Mouse (Mus musculus) limb, embryonic 10.5 days (tissue): ENCODE data around the gene Ap2a1. TPM values are rescaled to one million over a fixed set of nuclear protein-coding genes. Genes with fewer than 3 reads are reported as not detected.
A peak's percentile ranks its signal among the peaks of the same experiment; 100 is the strongest.

Source experiments
- DNase-seq: peaks from one replicate; pipeline ENCODE4 v3.0.0-alpha.2; 2017; ENCODE audit warnings: low spot score
- H3K27ac ChIP-seq: fragments of 300-500 bp; sonication (generic); 2 replicates; pipeline ENCODE4 v1.5.1; 2016; ENCODE audit warnings: mild to moderate bottlenecking
- H3K27me3 ChIP-seq: fragments of 300-500 bp; sonication (generic); 2 replicates; pipeline ENCODE4 v1.6.1; 2016; ENCODE audit warnings: low read depth, mild to moderate bottlenecking; ENCODE audit not compliant: poor library complexity, severe bottlenecking
- H3K36me3 ChIP-seq: fragments of 300-500 bp; sonication (generic); 2 replicates; pipeline ENCODE4 v1.6.1; 2016; ENCODE audit warnings: mild to moderate bottlenecking, moderate library complexity
- H3K4me1 ChIP-seq: fragments of 300-500 bp; sonication (generic); 2 replicates; pipeline ENCODE4 v1.6.1; 2016
- H3K4me3 ChIP-seq: fragments of 300-500 bp; sonication (generic); 2 replicates; pipeline ENCODE4 v1.5.1; 2016; ENCODE audit warnings: mild to moderate bottlenecking, moderate library complexity
- H3K9me3 ChIP-seq: fragments of 300-500 bp; sonication (generic); replicated peaks from 2 replicates; pipeline ENCODE4 v1.6.1; 2016; ENCODE audit warnings: mild to moderate bottlenecking
- WGBS: fragments of 180-500 bp; shearing (Covaris S2); methylation state at CpG from one replicate; pipeline ENCODE4 v1.1.7; 2016; 5-methylcytosine and 5-hydroxymethylcytosine counted together
- polyA plus RNA-seq: library from polyadenylated mRNA; unstranded; fragments of >200 nt; fragmentation: Nextera tagmentation; extraction: Ambion mirVana; gene quantifications from 2 replicates; pipeline ENCODE4 v1.2.1, GENCODE M21; 2016

Ap2a1 gene
- polyA plus RNA-seq, 1 experiment from 2014 or later: 85.3 TPM

GRCm38 (mm10) chr7:44960512-44960910, 31.2 kb upstream of the Ap2a1 start:
- Histone ChIP-seq H3K9me3 (no peaks in the 10 kb centered on the region), H3K4me3 (no peak overlapping the region), H3K27ac (no peak overlapping the region), H3K36me3 (peaks cover 47% of the 10 kb centered on the region), H3K27me3 (no peaks in the 10 kb centered on the region), H3K4me1 (peaks cover 4% of the 10 kb centered on the region; the same call in 1 of the 2 replicates)
- WGBS: 90% methylated on average over 13 of the region's 13 CpGs
- DNase-seq: no peak

- H3K36me3 ChIP-seq: peaks cover 44% of the 10 kb centered on the region
- peaks cover 4% of the 10 kb centered on the region; the same call in 1 of the 2 replicates for H3K4me1 ChIP-seq
- no peak overlapping the region for H3K27ac ChIP-seq
- no peak for DNase-seq
- no peaks in the 10 kb centered on the region for H3K9me3 ChIP-seq
- H3K4me3 ChIP-seq: no peak overlapping the region
- 87% methylated on average over 10 of the region's 10 CpGs for WGBS
- H3K27me3 ChIP-seq: no peaks in the 10 kb centered on the region
Observed at GRCm38 (mm10) chr7:44959874-44960511, 30.7 kb upstream of the Ap2a1 start.

GRCm38 (mm10) chr7:44959281-44959680, 30.0 kb upstream of the Ap2a1 start:
- no peak overlapping the region for H3K4me3 ChIP-seq
- H3K4me1 ChIP-seq: peaks cover 4% of the 10 kb centered on the region; the same call in 1 of the 2 replicates
- no peaks in the 10 kb centered on the region for H3K27me3 ChIP-seq
- H3K27ac ChIP-seq: no peak overlapping the region
- peaks cover 42% of the 10 kb centered on the region for H3K36me3 ChIP-seq
- no peaks in the 10 kb centered on the region for H3K9me3 ChIP-seq
- DNase-seq: no peak
- 84% methylated on average over 8 of the region's 8 CpGs for WGBS

- Histone ChIP-seq H3K9me3 (no peaks in the 10 kb centered on the region), H3K4me1 (peaks cover 4% of the 10 kb centered on the region; the same call in 1 of the 2 replicates), H3K27me3 (no peaks in the 10 kb centered on the region), H3K27ac (no peak overlapping the region), H3K4me3 (no peak overlapping the region), H3K36me3 (peaks cover 33% of the 10 kb centered on the region)
- no peak for DNase-seq
- 55% methylated on average over 7 of the region's 7 CpGs for WGBS
Observed at GRCm38 (mm10) chr7:44958208-44958607, 28.9 kb upstream of the Ap2a1 start.

- Histone ChIP-seq H3K4me1 (peaks cover 13% of the 10 kb centered on the region), H3K27me3 (peaks cover under 1% of the 10 kb centered on the region; the same call in 1 of the 2 replicates), H3K36me3 (peaks cover 26% of the 10 kb centered on the region), H3K4me3 (no peak overlapping the region), H3K27ac (no peak overlapping the region), H3K9me3 (no peaks in the 10 kb centered on the region)
- 78% methylated on average over 20 of the region's 20 CpGs for WGBS
- DNase-seq: no peak
Observed at GRCm38 (mm10) chr7:44957183-44957835, 28.0 kb upstream of the Ap2a1 start.

GRCm38 (mm10) chr7:44956266-44956665, 27.0 kb upstream of the Ap2a1 start:
- peaks cover 11% of the 10 kb centered on the region for H3K27me3 ChIP-seq
- H3K9me3 ChIP-seq: no peaks in the 10 kb centered on the region
- peaks cover 16% of the 10 kb centered on the region for H3K36me3 ChIP-seq
- H3K27ac ChIP-seq: peak overlapping the region; percentile 22; the same call in 1 of the 2 replicates
- peaks cover 23% of the 10 kb centered on the region for H3K4me1 ChIP-seq
- H3K4me3 ChIP-seq: no peak overlapping the region
- WGBS: 66% methylated on average over 6 of the region's 6 CpGs
- no peak for DNase-seq

GRCm38 (mm10) chr7:44955628-44956027, 26.3 kb upstream of the Ap2a1 start:
- WGBS: 57% methylated on average over 5 of the region's 5 CpGs
- Histone ChIP-seq H3K27ac (no peak overlapping the region), H3K9me3 (no peaks in the 10 kb centered on the region), H3K36me3 (peaks cover 10% of the 10 kb centered on the region), H3K27me3 (peaks cover 18% of the 10 kb centered on the region), H3K4me3 (no peak overlapping the region), H3K4me1 (peaks cover 23% of the 10 kb centered on the region)
- no peak for DNase-seq

- peaks cover 30% of the 10 kb centered on the region for H3K27me3 ChIP-seq
- H3K4me3 ChIP-seq: no peak overlapping the region
- H3K27ac ChIP-seq: no peak overlapping the region
- H3K36me3 ChIP-seq: peaks cover 4% of the 10 kb centered on the region; the same call in 1 of the 2 replicates
- 82% methylated on average over 12 of the region's 12 CpGs for WGBS
- H3K4me1 ChIP-seq: peaks cover 23% of the 10 kb centered on the region
- no peak for DNase-seq
- H3K9me3 ChIP-seq: no peaks in the 10 kb centered on the region
Observed at GRCm38 (mm10) chr7:44954091-44954885, 25.0 kb upstream of the Ap2a1 start.

GRCm38 (mm10) chr7:44953561-44953960, 24.3 kb upstream of the Ap2a1 start:
- H3K27ac ChIP-seq: no peak overlapping the region

GRCm38 (mm10) chr7:44952611-44953306, 23.5 kb upstream of the Ap2a1 start:
- peaks cover 23% of the 10 kb centered on the region for H3K4me1 ChIP-seq
- WGBS: 6% methylated on average over 24 of the region's 24 CpGs
- peak overlapping the region; percentile 56 for H3K4me3 ChIP-seq
- H3K36me3 ChIP-seq: no peaks in the 10 kb centered on the region
- H3K9me3 ChIP-seq: no peaks in the 10 kb centered on the region
- DNase-seq: peak; percentile 87
- peaks cover 42% of the 10 kb centered on the region for H3K27me3 ChIP-seq
- H3K27ac ChIP-seq: peak overlapping the region; percentile 69

More at GRCm38 (mm10) chr7:44953561-44953960, 24.3 kb upstream of the Ap2a1 start:
- Histone ChIP-seq H3K36me3 (no peaks in the 10 kb centered on the region), H3K27me3 (peaks cover 34% of the 10 kb centered on the region), H3K9me3 (no peaks in the 10 kb centered on the region), H3K4me3 (no peak overlapping the region), H3K4me1 (peaks cover 23% of the 10 kb centered on the region)
- 61% methylated on average over 14 of the region's 14 CpGs for WGBS
- no peak for DNase-seq

- H3K4me1 ChIP-seq: peaks cover 23% of the 10 kb centered on the region
- peak; percentile 69 for DNase-seq
- H3K9me3 ChIP-seq: no peaks in the 10 kb centered on the region
- peak overlapping the region; percentile 56 for H3K4me3 ChIP-seq
- peak overlapping the region; percentile 69 for H3K27ac ChIP-seq
- H3K27me3 ChIP-seq: peaks cover 46% of the 10 kb centered on the region
- 1% methylated on average over 10 of the region's 10 CpGs for WGBS
- H3K36me3 ChIP-seq: no peaks in the 10 kb centered on the region
Observed at GRCm38 (mm10) chr7:44951960-44952359, 22.7 kb upstream of the Ap2a1 start.

- no peak for DNase-seq
- peaks cover 46% of the 10 kb centered on the region for H3K27me3 ChIP-seq
- H3K9me3 ChIP-seq: no peaks in the 10 kb centered on the region
- H3K36me3 ChIP-seq: no peaks in the 10 kb centered on the region
- no peak overlapping the region for H3K27ac ChIP-seq
- H3K4me3 ChIP-seq: no peak overlapping the region
- peaks cover 19% of the 10 kb centered on the region for H3K4me1 ChIP-seq
- 79% methylated on average over 6 of the region's 6 CpGs for WGBS
Observed at GRCm38 (mm10) chr7:44949922-44950321, 20.6 kb upstream of the Ap2a1 start.
